In the genomic region with DNA sequence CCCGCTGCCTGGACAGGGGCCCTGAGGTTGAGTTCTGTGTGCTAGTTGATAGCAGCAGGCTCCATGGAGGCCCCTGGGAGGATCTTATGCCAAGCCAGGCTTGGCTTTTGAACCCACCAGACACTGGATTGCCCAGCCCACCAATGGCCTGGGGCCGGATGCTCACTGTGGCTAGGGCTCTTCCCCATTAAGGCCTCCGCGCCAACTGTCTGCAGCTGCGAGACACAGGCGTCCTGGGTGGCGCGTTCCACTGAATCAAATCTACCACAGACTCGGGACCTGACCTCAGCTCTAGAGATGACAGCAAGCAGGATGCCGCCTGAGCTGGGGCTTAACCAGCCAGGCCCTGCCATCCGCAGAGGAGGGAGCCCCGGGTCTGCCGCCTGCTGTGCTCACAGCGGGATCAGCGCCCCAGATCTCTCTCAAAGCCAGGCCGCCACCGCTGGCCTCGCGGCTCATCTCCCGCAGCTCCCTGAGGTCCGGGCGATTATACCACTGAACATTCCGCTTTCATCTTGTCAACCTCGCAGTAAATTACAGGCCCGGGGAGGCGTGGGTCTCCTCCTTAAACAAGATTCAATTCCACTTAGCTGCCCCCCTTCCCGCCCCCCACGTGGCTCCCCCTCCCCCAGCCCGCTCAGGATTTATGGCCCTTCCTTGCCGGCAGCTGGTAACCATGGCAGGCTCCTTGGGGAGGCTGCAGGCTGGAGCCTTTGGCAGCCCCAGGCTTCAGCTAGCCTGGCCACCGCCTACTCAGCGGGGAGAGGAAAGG, we compare ENCODE assay signal across 9 mouse cellular contexts. TPM values are rescaled to one million over a fixed set of nuclear protein-coding genes. Genes with fewer than 3 reads are reported as not detected.
DNase-seq lines count a peak whose midpoint lies in the region; ATAC-seq and TF ChIP-seq lines count a peak whose summit lies in the region.
"Had no signal": no experiment of that assay in that cellular context is flagged by ENCODE, and none has a peak within 500 bp of the region (broad histone marks: within the 10 kb centered on the region; RNA-seq: fewer than 3 reads in every experiment).

No protein-coding gene starts in this region.

- H3K4me3 ChIP-seq in heart, embryonic 15.5 days, result no peak overlapping the region
- no peak overlapping the region for H3K4me3 ChIP-seq in midbrain, embryonic 15.5 days

- TF ChIP-seq CTCF in brain, embryonic 14.5 days (IDR thresholded peaks at IDR 0.05; ENCODE audit: borderline replicate concordance, extremely low read depth, insufficient read depth, insufficient read length), result no peak

- WGBS in heart, embryonic 15.5 days, result 7% methylated on average over 32 of the region's 32 CpGs
- WGBS in midbrain, embryonic 15.5 days, result 4% methylated on average over 31 of the region's 32 CpGs

- ATAC-seq in heart, embryonic 15.5 days (replicated peaks; ENCODE audit: insufficient number of reproducible peaks, insufficient read depth, low FRiP score, low read depth), result no peak; the same call in 1 of the 2 replicates
- ATAC-seq in midbrain, embryonic 15.5 days (replicated peaks), result peak; percentile 51
- no peak for ATAC-seq in inflammation-experienced regulatory T-cells, adult 6 months

- no peak overlapping the region for H3K9ac ChIP-seq in heart, embryonic 15.5 days
- H3K9ac ChIP-seq in midbrain, embryonic 15.5 days, result peak overlapping the region; percentile 7; the same call in 1 of the 2 replicates

- intact Hi-C loops in heart, postnatal 14 days (cut with DNase I), result no loop called here

- H3K36me3 ChIP-seq in heart, embryonic 15.5 days, result no peaks in the 10 kb centered on the region
- no peaks in the 10 kb centered on the region for H3K36me3 ChIP-seq in midbrain, embryonic 15.5 days (replicated peaks)

- H3K4me2 ChIP-seq in heart, embryonic 15.5 days, result peak overlapping the region; percentile 6; the same call in 1 of the 2 replicates
- H3K4me2 ChIP-seq in midbrain, embryonic 15.5 days, result peak overlapping the region; percentile 31

- peaks cover 89% of the 10 kb centered on the region for H3K27me3 ChIP-seq in heart, embryonic 15.5 days
- H3K27me3 ChIP-seq in midbrain, embryonic 15.5 days (replicated peaks), result no peaks in the 10 kb centered on the region

- DNase-seq in heart, adult 8-10 months (ENCODE audit: low spot score), result no peak
- DNase-seq in brain, embryonic 14.5 days (ENCODE audit: low read depth), result peak; percentile 79
- peak; percentile 11 to 17 for DNase-seq in heart, postnatal 14 days
- DNase-seq in frontal cortex, postnatal 25 days (ENCODE audit: low spot score in 2 of 2), result no peak
- DNase-seq in thymus, postnatal 36 days, result no peak

- peaks cover 5% of the 10 kb centered on the region for H3K4me1 ChIP-seq in heart, embryonic 15.5 days (replicated peaks)
- H3K4me1 ChIP-seq in midbrain, embryonic 15.5 days, result peaks cover 22% of the 10 kb centered on the region

- no peaks in the 10 kb centered on the region for H3K9me3 ChIP-seq in heart, embryonic 15.5 days (replicated peaks)
- no peaks in the 10 kb centered on the region for H3K9me3 ChIP-seq in midbrain, embryonic 15.5 days

- TF ChIP-seq POLR2A in brain, embryonic 14.5 days (IDR thresholded peaks at IDR 0.05; ENCODE audit: borderline replicate concordance, extremely low read depth, insufficient read depth, insufficient read length, poor library complexity, severe bottlenecking), result no peak

- no peak overlapping the region for H3K27ac ChIP-seq in heart, embryonic 15.5 days
- H3K27ac ChIP-seq in midbrain, embryonic 15.5 days, result peak overlapping the region; percentile 72

RNA-seq across cellular contexts. Expression of gene Cdh22, which starts 39.1 kb away (rescaled TPM):
- polyA plus RNA-seq in heart, embryonic 15.5 days (2015; fragmentation: Nextera tagmentation; extraction: Ambion mirVana), result 0.15 and 0.36 TPM in 2 replicates
- 1 to 10 TPM in 2 of 4 experiments, under 1 TPM in 2; 0.75 to 2.2 (median 0.99) TPM for total RNA-seq in heart, adult 8-10 months (2022)
- 14.7 and 25.7 TPM in 2 replicates for polyA plus RNA-seq in brain, embryonic 14.5 days (2012; rRNA removed)
- under 1 TPM; 0.17 to 0.22 TPM for total RNA-seq in heart, postnatal 14 days (2021)
- 20.8 and 21.2 TPM in 2 replicates for polyA plus RNA-seq in midbrain, embryonic 15.5 days (2015; fragmentation: Nextera tagmentation; extraction: Ambion mirVana)
- not detected for polyA plus RNA-seq in inflammation-experienced regulatory T-cells, adult 6 months (2017; shearing (Covaris generic))
- polyA plus RNA-seq: gonadal fat pad, adult 2 months had no signal

Comparison
In these comparisons a context has a peak if more than half of its experiments do, and no peak if none do; other contexts are left out.
1. DNase-seq: peak in brain, embryonic 14.5 days (single experiment) and heart, postnatal 14 days (2 of 2); none in heart, adult 8-10 months (single experiment), frontal cortex, postnatal 25 days (0 of 2) and thymus, postnatal 36 days (0 of 2).
2. RNA of gene Cdh22, which starts 39.1 kb away (polyA plus RNA-seq): 14.7 to 25.7 TPM in brain, embryonic 14.5 days and 20.8 to 21.2 TPM in midbrain, embryonic 15.5 days; 0.15 to 0.36 TPM in heart, embryonic 15.5 days and not detected in inflammation-experienced regulatory T-cells, adult 6 months; every median in the first group is over 10 times any median in the second.